Comparison of ENCODE assay signal across 12 mouse cellular contexts in the genomic region with DNA sequence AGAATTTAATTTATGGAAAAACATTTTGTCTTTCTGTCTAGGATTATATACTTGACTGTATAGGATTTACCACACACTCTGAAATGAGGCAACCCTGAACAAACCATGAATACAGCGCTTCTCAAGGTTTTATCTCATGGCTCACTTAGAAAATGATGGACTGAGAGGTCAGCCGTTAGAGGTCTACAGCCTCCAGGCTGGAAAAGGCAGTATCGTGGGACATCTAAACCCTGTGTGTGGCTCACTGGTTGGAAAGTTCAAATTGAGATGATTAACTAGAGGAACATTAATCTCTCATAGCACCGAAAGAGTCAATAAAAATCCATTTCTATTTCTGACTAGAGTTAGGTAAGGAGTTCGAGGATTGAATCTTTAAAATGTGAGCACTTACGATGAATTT.
DNase-seq lines count a peak whose midpoint lies in the region; ATAC-seq and TF ChIP-seq lines count a peak whose summit lies in the region.
"Had no signal": no experiment of that assay in that cellular context is flagged by ENCODE, and none has a peak within 500 bp of the region (broad histone marks: within the 10 kb centered on the region; RNA-seq: fewer than 3 reads in every experiment).

No protein-coding gene starts in this region.

- no peak overlapping the region for H3K9ac ChIP-seq in hindbrain, embryonic 16.5 days (ENCODE audit: low read depth, low read length)
- H3K9ac ChIP-seq in lung, embryonic 14.5 days, result no peak overlapping the region
- H3K9ac ChIP-seq: embryonic facial prominence, embryonic 12.5 days had no signal

- no peak for DNase-seq in gastrocnemius, adult 2 months
- DNase-seq in gastrocnemius, adult 18-20 months (ENCODE audit: low spot score), result no peak
- DNase-seq in hindbrain, embryonic 10.5 days (ENCODE audit: low spot score), result no peak
- no peak for DNase-seq in lung, embryonic 14.5 days
- no peak for DNase-seq in lung, postnatal 4 days
- DNase-seq in embryonic facial prominence, embryonic 10.5 days (ENCODE audit: low spot score), result no peak
- no peak for DNase-seq in left cerebral cortex, adult 9 months (ENCODE audit: low spot score in 2 of 2)
- DNase-seq: cerebellum, adult 11 months; cerebellum, postnatal 36 days; left cerebral cortex, postnatal 4 days had no signal

- peaks cover 29% of the 10 kb centered on the region for H3K4me1 ChIP-seq in hindbrain, embryonic 10.5 days (replicated peaks)
- peaks cover 6% of the 10 kb centered on the region for H3K4me1 ChIP-seq in hindbrain, embryonic 16.5 days (ENCODE audit: control insufficient read depth, insufficient read depth, low read depth, low read length)
- H3K4me1 ChIP-seq in lung, embryonic 14.5 days (ENCODE audit: insufficient read depth), result peaks cover 9% of the 10 kb centered on the region
- peaks cover 47% of the 10 kb centered on the region for H3K4me1 ChIP-seq in embryonic facial prominence, embryonic 10.5 days

- no peaks in the 10 kb centered on the region for H3K9me3 ChIP-seq in hindbrain, embryonic 10.5 days
- H3K9me3 ChIP-seq in hindbrain, embryonic 16.5 days (ENCODE audit: control insufficient read depth, low read length), result no peaks in the 10 kb centered on the region
- H3K9me3 ChIP-seq in lung, embryonic 14.5 days (ENCODE audit: low read depth, low read length), result no peaks in the 10 kb centered on the region
- no peaks in the 10 kb centered on the region for H3K9me3 ChIP-seq in embryonic facial prominence, embryonic 10.5 days
- H3K9me3 ChIP-seq: embryonic facial prominence, embryonic 12.5 days had no signal

- no peak overlapping the region for H3K4me2 ChIP-seq in hindbrain, embryonic 16.5 days (ENCODE audit: low read length)
- H3K4me2 ChIP-seq in lung, embryonic 14.5 days, result no peak overlapping the region
- H3K4me2 ChIP-seq: embryonic facial prominence, embryonic 12.5 days had no signal

- intact Hi-C loops in gastrocnemius, adult 2 months (cut with DNase I), result loop anchor here (10.0 kb wide), 1 partner anchor 185 kb away; no protein-coding TSS in a partner anchor

- TF ChIP-seq CTCF in gastrocnemius, adult 2 months (IDR thresholded peaks at IDR 0.05), result no peak
- TF ChIP-seq CTCF in lung, embryonic 14.5 days (IDR thresholded peaks at IDR 0.05; ENCODE audit: low read depth), result no peak

- no peak overlapping the region for H3K4me3 ChIP-seq in gastrocnemius, adult 2 months
- no peak overlapping the region for H3K4me3 ChIP-seq in hindbrain, embryonic 10.5 days
- H3K4me3 ChIP-seq in hindbrain, embryonic 16.5 days (ENCODE audit: low read length), result no peak overlapping the region
- no peak overlapping the region for H3K4me3 ChIP-seq in lung, embryonic 14.5 days (ENCODE audit: low read depth, low read length)
- H3K4me3 ChIP-seq in embryonic facial prominence, embryonic 10.5 days, result no peak overlapping the region
- H3K4me3 ChIP-seq: embryonic facial prominence, embryonic 12.5 days had no signal

- WGBS in hindbrain, embryonic 10.5 days, result 73% methylated on average over 6 of the region's 6 CpGs
- WGBS in hindbrain, embryonic 16.5 days, result 62% methylated on average over 6 of the region's 6 CpGs
- WGBS in lung, embryonic 14.5 days, result 34% methylated on average over 6 of the region's 6 CpGs
- WGBS in embryonic facial prominence, embryonic 10.5 days, result 73% methylated on average over 6 of the region's 6 CpGs

- ATAC-seq in hindbrain, embryonic 16.5 days, result no peak
- ATAC-seq in lung, embryonic 14.5 days (ENCODE audit: insufficient read depth), result no peak

- H3K36me3 ChIP-seq in hindbrain, embryonic 10.5 days, result no peaks in the 10 kb centered on the region
- H3K36me3 ChIP-seq in hindbrain, embryonic 16.5 days (ENCODE audit: control insufficient read depth, insufficient read depth, low read length), result no peaks in the 10 kb centered on the region
- H3K36me3 ChIP-seq in lung, embryonic 14.5 days (ENCODE audit: insufficient read depth), result no peaks in the 10 kb centered on the region
- no peaks in the 10 kb centered on the region for H3K36me3 ChIP-seq in embryonic facial prominence, embryonic 10.5 days (replicated peaks)
- H3K36me3 ChIP-seq: embryonic facial prominence, embryonic 12.5 days had no signal

- peak overlapping the region; percentile 64 for H3K27ac ChIP-seq in gastrocnemius, adult 2 months
- peak overlapping the region; percentile 73; the same call in 1 of the 2 replicates for H3K27ac ChIP-seq in hindbrain, embryonic 10.5 days
- H3K27ac ChIP-seq in hindbrain, embryonic 16.5 days (ENCODE audit: low read depth, low read length), result no peak overlapping the region
- H3K27ac ChIP-seq in lung, embryonic 14.5 days (ENCODE audit: low read depth), result peak overlapping the region; percentile 24; the same call in 1 of the 2 replicates
- peak overlapping the region; percentile 75; the same call in 1 of the 2 replicates for H3K27ac ChIP-seq in embryonic facial prominence, embryonic 10.5 days (replicated peaks)
- H3K27ac ChIP-seq: embryonic facial prominence, embryonic 12.5 days had no signal

- H3K27me3 ChIP-seq in hindbrain, embryonic 10.5 days (ENCODE audit: insufficient read depth, poor library complexity, severe bottlenecking), result no peaks in the 10 kb centered on the region
- H3K27me3 ChIP-seq in hindbrain, embryonic 16.5 days (replicated peaks; ENCODE audit: control insufficient read depth, insufficient read depth, low read length), result no peaks in the 10 kb centered on the region
- H3K27me3 ChIP-seq in lung, embryonic 14.5 days (ENCODE audit: insufficient read depth, low read length), result no peaks in the 10 kb centered on the region
- H3K27me3 ChIP-seq in embryonic facial prominence, embryonic 10.5 days (replicated peaks; ENCODE audit: low read depth, poor library complexity, severe bottlenecking), result no peaks in the 10 kb centered on the region
- H3K27me3 ChIP-seq: embryonic facial prominence, embryonic 12.5 days had no signal
